Mouse (Mus musculus) hindbrain, embryonic 16.5 days (tissue): ENCODE measurements around the gene Hpse. TPM values are rescaled to one million over a fixed set of nuclear protein-coding genes. Genes with fewer than 3 reads are reported as not detected.

Experiments used
- ATAC-seq: fragments of 200-750 bp; cut with Nextera tagmentation; 2 replicates; pipeline ENCODE4 v1.8.0; 2017; ENCODE audit warnings: moderate TSS enrichment, moderate library complexity
- H3K27ac ChIP-seq: fragments of 300-500 bp; sonication (generic); 2 replicates; pipeline ENCODE4 v1.5.1; 2014; ENCODE audit warnings: low read depth, mild to moderate bottlenecking, control low read depth, low read length, moderate library complexity
- H3K27me3 ChIP-seq: fragments of 300-500 bp; sonication (generic); replicated peaks from 2 replicates; pipeline ENCODE4 v1.6.1; 2014; ENCODE audit warnings: low read length; ENCODE audit not compliant: control insufficient read depth, insufficient read depth
- H3K36me3 ChIP-seq: fragments of 300-500 bp; sonication (generic); 2 replicates; pipeline ENCODE4 v1.6.1; 2014; ENCODE audit warnings: mild to moderate bottlenecking, low read length, moderate library complexity, mixed read lengths; ENCODE audit not compliant: control insufficient read depth, insufficient read depth
- H3K4me1 ChIP-seq: fragments of 300-500 bp; sonication (generic); 2 replicates; pipeline ENCODE4 v1.6.1; 2014; ENCODE audit warnings: low read depth, low read length; ENCODE audit not compliant: control insufficient read depth, insufficient read depth
- H3K4me2 ChIP-seq: fragments of 300-500 bp; sonication (generic); 2 replicates; pipeline ENCODE4 v1.6.1; 2014; ENCODE audit warnings: mild to moderate bottlenecking, low read length, control low read depth, moderate library complexity
- H3K4me3 ChIP-seq: fragments of 300-500 bp; sonication (generic); 2 replicates; pipeline ENCODE4 v1.5.1; 2014; ENCODE audit warnings: mild to moderate bottlenecking, low read length, control low read depth, moderate library complexity
- H3K9ac ChIP-seq: fragments of 300-500 bp; sonication (generic); 2 replicates; pipeline ENCODE4 v1.6.1; 2014; ENCODE audit warnings: low read depth, mild to moderate bottlenecking, control low read depth, low read length, moderate library complexity
- H3K9me3 ChIP-seq: fragments of 300-500 bp; sonication (generic); 2 replicates; pipeline ENCODE4 v1.6.1; 2014; ENCODE audit warnings: mild to moderate bottlenecking, low read length, moderate library complexity; ENCODE audit not compliant: control insufficient read depth
- WGBS: fragments of 180-500 bp; shearing (Covaris S2); extraction: QIAGEN DNeasy Blood & Tissue Kit; methylation state at CpG from one replicate; pipeline ENCODE4 v1.1.7; 2014; 5-methylcytosine and 5-hydroxymethylcytosine counted together
- polyA plus RNA-seq: library from polyadenylated mRNA; unstranded; fragments of >200 nt; fragmentation: Nextera tagmentation; extraction: Ambion mirVana; gene quantifications from 2 replicates; pipeline ENCODE4 v1.2.1, GENCODE M21; 2015

Gene Hpse
- polyA plus RNA-seq, 1 experiment from 2014 or later = 0.66 TPM

GRCm38 (mm10) chr5:100638483-100638882, 81.0 kb downstream of the Hpse start:
- WGBS = 89% methylated on average over 8 of the region's 8 CpGs
- Histone ChIP-seq H3K9ac (no peak overlapping the region), H3K27me3 (no peaks in the 10 kb centered on the region), H3K4me3 (no peak overlapping the region), H3K4me1 (no peaks in the 10 kb centered on the region), H3K4me2 (no peak overlapping the region), H3K36me3 (no peaks in the 10 kb centered on the region), H3K9me3 (no peaks in the 10 kb centered on the region), H3K27ac (no peak overlapping the region)
- ATAC-seq = no peak

DNA sequence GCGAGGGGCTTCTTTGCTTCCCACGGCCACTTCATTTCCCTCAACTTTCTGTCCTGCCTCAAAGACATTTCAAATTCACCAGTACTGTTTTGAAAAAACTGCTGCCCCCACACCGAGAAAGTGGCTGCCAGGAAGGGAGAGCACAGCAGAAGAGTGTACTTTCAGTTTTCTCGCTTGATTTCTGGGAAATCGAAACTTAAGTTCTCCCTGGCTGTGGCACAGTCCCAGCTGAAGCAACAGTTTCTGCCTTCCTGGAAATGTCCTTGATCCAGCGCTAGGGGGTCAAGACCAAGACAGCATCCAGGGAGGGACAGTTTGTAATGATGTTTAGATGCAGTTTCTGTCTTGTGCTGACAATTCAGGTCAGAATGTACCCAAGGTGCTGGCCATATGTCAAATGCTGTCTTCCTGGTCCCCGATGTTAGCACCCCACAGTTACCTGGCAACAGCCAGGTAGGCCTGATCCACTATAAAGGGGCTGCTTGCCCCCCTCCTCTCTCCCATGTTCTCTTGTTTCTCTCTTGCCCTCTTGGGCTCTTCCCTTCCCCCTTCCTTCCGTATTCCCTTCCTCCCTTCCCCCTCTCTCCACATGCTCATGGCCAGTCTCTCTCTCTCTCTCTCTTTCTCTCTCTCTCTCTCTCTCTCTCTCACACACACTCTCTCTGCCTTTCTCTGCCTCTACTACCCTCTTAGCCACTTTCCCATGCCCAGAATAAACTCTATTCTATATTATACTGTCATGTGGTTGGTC, 82.5 kb downstream of the Hpse start:
- no peak overlapping the region for H3K9ac ChIP-seq
- H3K27ac ChIP-seq = no peak overlapping the region
- H3K4me2 ChIP-seq = no peak overlapping the region
- no peak overlapping the region for H3K4me3 ChIP-seq
- no peaks in the 10 kb centered on the region for H3K36me3 ChIP-seq
- no peaks in the 10 kb centered on the region for H3K27me3 ChIP-seq
- no peaks in the 10 kb centered on the region for H3K4me1 ChIP-seq
- ATAC-seq = no peak
- WGBS = 72% methylated on average over 8 of the region's 8 CpGs
- no peaks in the 10 kb centered on the region for H3K9me3 ChIP-seq

DNA sequence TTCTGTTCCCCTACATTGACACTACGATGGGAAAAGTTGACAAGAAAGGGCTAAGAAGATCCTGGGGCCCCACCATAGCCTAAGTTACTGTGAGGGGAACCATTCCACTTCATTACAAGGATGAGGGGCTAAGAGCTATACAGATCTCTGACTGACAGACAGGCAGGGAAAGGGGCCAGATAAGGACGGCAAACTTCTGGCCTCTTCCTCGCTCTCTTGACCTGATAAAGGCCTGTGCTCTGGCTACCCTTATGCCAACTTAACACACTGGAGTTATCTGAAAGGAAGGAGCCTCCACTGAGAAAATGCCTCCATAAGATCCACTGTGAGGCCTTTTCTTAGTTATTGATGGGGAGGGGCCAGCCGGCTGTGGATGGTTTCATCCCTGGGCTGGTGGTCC, 83.6 kb downstream of the Hpse start:
- Histone ChIP-seq H3K9me3 (no peaks in the 10 kb centered on the region), H3K36me3 (no peaks in the 10 kb centered on the region), H3K27me3 (no peaks in the 10 kb centered on the region), H3K27ac (no peak overlapping the region), H3K4me2 (no peak overlapping the region), H3K4me3 (no peak overlapping the region), H3K9ac (no peak overlapping the region), H3K4me1 (no peaks in the 10 kb centered on the region)
- 95% methylated on average over 4 of the region's 4 CpGs for WGBS
- ATAC-seq = no peak

DNA sequence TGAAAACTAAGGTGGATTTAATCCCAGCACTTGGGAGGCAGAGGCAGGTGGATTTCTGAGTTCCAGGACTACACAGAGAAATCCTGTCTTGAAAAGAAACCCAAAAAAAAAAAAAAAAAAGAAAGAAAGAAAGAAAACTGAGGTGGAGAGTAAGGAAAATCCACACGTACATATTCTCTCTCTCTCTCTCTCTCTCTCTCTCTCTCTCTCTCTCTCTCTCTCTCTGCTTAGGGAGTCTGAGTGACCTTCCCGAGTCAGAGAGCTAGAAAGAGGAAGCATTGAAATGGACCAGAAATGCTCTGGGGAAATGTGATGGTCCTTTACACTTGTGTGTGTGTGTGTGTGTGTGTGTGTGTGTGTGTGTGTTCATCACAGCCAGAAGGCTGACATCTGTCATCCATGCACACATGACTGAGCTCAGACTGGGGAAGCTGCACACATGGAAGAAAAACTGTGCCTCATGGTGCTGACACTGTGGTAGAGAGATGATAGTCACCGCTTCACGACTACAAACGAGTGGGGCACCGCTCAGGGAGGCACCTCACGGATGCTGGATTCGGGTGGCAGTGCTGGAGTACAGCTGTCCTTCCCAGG, 84.5 kb downstream of the Hpse start:
- no peak for ATAC-seq
- H3K4me3 ChIP-seq = no peak overlapping the region
- H3K36me3 ChIP-seq = no peaks in the 10 kb centered on the region
- no peak overlapping the region for H3K27ac ChIP-seq
- H3K4me1 ChIP-seq = no peaks in the 10 kb centered on the region
- WGBS = 79% methylated on average over 8 of the region's 8 CpGs
- no peak overlapping the region for H3K4me2 ChIP-seq
- no peaks in the 10 kb centered on the region for H3K9me3 ChIP-seq
- H3K27me3 ChIP-seq = no peaks in the 10 kb centered on the region
- H3K9ac ChIP-seq = no peak overlapping the region

DNA sequence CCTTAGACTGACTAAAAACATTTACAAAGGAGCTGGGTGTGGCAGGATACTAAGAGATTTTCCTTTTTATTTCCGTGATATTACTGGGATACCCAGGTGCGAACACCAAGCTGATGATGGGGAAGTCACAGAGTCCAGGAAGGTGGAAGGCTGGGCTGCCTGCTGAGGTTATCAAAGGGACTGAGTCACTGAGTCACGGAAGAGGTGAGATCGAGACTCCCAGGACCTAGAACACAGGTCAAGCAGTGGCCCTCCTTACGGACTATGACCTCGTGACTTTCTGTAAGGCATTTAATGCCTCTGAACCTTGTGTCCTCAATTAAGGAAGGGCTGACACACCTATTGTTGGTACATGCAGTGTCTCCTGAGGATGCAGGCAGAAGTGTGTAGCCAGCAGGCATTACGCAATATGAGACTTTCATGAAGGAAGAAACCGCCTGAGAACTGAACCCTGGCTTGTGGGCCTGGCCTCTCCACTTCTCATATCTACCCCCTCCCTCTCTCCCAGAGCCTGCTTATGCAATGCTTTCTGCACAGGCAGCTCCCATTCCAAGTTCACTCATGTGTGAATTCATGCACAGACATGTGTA, 86.9 kb downstream of the Hpse start:
- H3K27ac ChIP-seq = no peak overlapping the region
- WGBS = 90% methylated on average over 8 of the region's 8 CpGs
- no peak for ATAC-seq
- no peak overlapping the region for H3K9ac ChIP-seq
- no peaks in the 10 kb centered on the region for H3K36me3 ChIP-seq
- H3K4me2 ChIP-seq = no peak overlapping the region
- H3K4me1 ChIP-seq = no peaks in the 10 kb centered on the region
- no peak overlapping the region for H3K4me3 ChIP-seq
- H3K27me3 ChIP-seq = no peaks in the 10 kb centered on the region
- no peaks in the 10 kb centered on the region for H3K9me3 ChIP-seq

Other genes with a start within 250 kb of the Hpse start
- 7.7 and 8.8 TPM in 2 replicates for gene Lin54, start 219.1 kb downstream of the Hpse start, polyA plus RNA-seq
- 170 and 173 TPM in 2 replicates for gene Cops4, start 201.4 kb downstream of the Hpse start, polyA plus RNA-seq
- 0.65 and 0.66 TPM in 2 replicates for gene Plac8, start 147.5 kb downstream of the Hpse start, polyA plus RNA-seq
- 49.6 and 49.8 TPM in 2 replicates for gene Coq2, start 44.6 kb downstream of the Hpse start, polyA plus RNA-seq
- gene Helq, start 78.9 kb upstream of the Hpse start, polyA plus RNA-seq = 16.0 and 17.2 TPM in 2 replicates
- gene Mrps18c, start 78.9 kb upstream of the Hpse start, polyA plus RNA-seq = 130 and 139 TPM in 2 replicates
- 13.1 and 14.3 TPM in 2 replicates for gene Abraxas1, start 101.2 kb upstream of the Hpse start, polyA plus RNA-seq
- gene Gpat3, start 126.0 kb upstream of the Hpse start, polyA plus RNA-seq = 1.4 and 1.6 TPM in 2 replicates